Mouse (Mus musculus): ENCODE measurements around the gene Cldn24. TPM values are rescaled to one million over a fixed set of nuclear protein-coding genes. Genes with fewer than 3 reads are reported as not detected.
"Not testable (repeated sequence)": the region's sequence is repeated elsewhere in the genome, so short reads cannot be mapped to it uniquely, and the experiment has no call there.

The Cldn24 gene
- polyA plus RNA-seq, 1 experiment from 2014 or later = not detected

DNA sequence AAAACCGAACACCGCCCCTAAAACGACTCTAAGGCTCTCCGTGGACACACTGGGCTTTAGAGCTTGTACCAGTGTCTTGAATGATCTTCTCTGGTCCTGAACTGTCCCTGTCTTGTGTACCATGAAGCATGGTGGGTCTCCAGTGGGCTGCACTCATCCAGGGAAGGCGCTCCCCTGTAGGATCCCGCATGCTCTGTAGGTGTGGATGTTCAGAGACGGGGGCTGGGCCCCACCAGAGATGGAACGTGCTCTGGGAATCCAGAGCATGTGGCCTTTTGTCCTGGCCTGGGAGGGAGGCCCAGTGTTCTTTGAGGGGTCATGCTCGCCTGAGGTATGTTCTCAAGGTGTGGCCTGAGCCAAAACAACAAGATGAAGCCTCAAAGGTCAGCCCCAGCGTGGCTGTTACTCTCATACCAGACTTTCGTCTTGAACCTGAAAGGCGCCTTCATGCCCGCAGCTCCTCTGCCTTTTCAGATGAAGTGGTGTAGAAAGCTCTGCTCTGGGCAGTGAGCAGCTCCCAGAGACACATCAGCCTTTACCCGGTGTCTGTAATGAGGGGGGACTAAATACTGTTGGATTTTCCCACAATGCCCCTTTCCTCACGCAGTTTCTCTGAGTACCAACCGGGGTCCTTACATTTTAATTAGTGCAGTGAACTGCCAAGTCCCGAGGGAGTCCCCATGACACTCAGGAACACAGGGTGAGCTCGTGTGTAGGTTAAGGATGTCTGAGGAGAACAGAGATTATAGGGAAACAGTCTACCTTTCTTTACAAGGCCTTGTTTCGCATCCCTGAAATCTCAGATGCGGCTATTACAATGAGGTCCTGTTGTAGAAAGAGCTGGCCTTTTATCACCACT, 800 bp upstream of the Cldn24 start:
- H3K4me1 ChIP-seq (ENCODE audit: control insufficient read depth, insufficient read depth, low read length) = peaks cover 8% of the 10 kb centered on the region; the same call in 1 of the 2 replicates
- H3K27me3 ChIP-seq (ENCODE audit: control insufficient read depth, insufficient read depth, low read depth, low read length) = no peaks in the 10 kb centered on the region
- no peak for ATAC-seq
- WGBS = 84% methylated on average over 20 of the region's 20 CpGs
- no peak overlapping the region for H3K27ac ChIP-seq (ENCODE audit: low read length)
- H3K4me3 ChIP-seq (ENCODE audit: low read depth, low read length) = no peak overlapping the region
- no peak overlapping the region for H3K9ac ChIP-seq (ENCODE audit: low read depth, low read length)
- no peaks in the 10 kb centered on the region for H3K9me3 ChIP-seq (replicated peaks; ENCODE audit: control insufficient read depth, low read length, poor library complexity, severe bottlenecking)
- no peaks in the 10 kb centered on the region for H3K36me3 ChIP-seq (ENCODE audit: control insufficient read depth, insufficient read depth, low read length)
- H3K4me2 ChIP-seq (ENCODE audit: low read length) = no peak overlapping the region

DNA sequence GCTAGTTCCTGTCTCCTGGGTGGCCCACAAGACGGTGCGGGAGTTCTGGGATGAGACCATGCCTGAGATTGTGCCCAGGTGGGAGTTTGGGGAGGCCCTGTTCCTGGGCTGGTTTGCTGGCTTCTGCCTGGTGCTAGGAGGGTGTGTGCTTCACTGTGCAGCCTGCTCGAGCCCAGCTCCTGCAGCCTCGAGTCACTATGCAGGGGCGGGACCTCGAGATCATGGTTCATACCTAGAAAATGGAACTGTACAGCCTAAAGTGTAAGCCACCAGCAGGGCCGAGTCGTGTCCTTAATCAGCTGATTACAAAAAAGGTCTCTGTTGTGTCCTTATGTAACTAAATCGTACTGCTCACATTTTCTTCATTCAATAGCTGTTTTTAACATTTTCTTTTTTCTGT, 598 bp downstream of the Cldn24 start:
- WGBS = 87% methylated on average over 7 of the region's 9 CpGs
- H3K9ac ChIP-seq (ENCODE audit: low read depth, low read length); H3K4me3 ChIP-seq (ENCODE audit: low read depth, low read length); H3K9me3 ChIP-seq (replicated peaks; ENCODE audit: control insufficient read depth, low read length, poor library complexity, severe bottlenecking); H3K27me3 ChIP-seq (ENCODE audit: control insufficient read depth, insufficient read depth, low read depth, low read length); H3K4me1 ChIP-seq (ENCODE audit: control insufficient read depth, insufficient read depth, low read length); H3K27ac ChIP-seq (ENCODE audit: low read length); ATAC-seq; H3K36me3 ChIP-seq (ENCODE audit: control insufficient read depth, insufficient read depth, low read length); H3K4me2 ChIP-seq (ENCODE audit: low read length): not testable (repeated sequence)

DNA sequence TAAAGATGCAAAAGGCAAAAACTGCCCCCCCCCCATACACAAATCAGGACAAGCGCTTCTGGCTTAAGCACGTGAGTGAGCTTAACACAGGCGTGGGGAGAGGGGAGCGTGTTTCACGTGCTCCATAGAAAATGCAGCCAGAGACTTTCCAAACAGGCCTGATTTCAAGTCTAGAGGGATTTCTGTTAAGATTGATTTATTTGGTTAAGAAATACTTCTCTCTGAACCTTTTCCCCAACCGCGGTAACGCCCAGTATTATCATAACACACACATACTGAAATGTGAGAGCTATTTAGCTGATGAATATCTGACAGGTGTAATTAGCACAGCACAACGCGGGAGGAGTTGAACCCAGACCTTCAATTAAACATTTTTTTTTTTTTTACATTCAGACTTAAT, 1.8 kb downstream of the Cldn24 start:
- no peaks in the 10 kb centered on the region for H3K36me3 ChIP-seq (ENCODE audit: control insufficient read depth, insufficient read depth, low read length)
- H3K4me1 ChIP-seq (ENCODE audit: control insufficient read depth, insufficient read depth, low read length) = peaks cover 8% of the 10 kb centered on the region; the same call in 1 of the 2 replicates
- H3K9ac ChIP-seq (ENCODE audit: low read depth, low read length) = no peak overlapping the region
- no peak for ATAC-seq
- 55% methylated on average over 10 of the region's 10 CpGs for WGBS
- no peak overlapping the region for H3K27ac ChIP-seq (ENCODE audit: low read length)
- no peak overlapping the region for H3K4me2 ChIP-seq (ENCODE audit: low read length)
- H3K27me3 ChIP-seq (ENCODE audit: control insufficient read depth, insufficient read depth, low read depth, low read length) = no peaks in the 10 kb centered on the region
- no peaks in the 10 kb centered on the region for H3K9me3 ChIP-seq (replicated peaks; ENCODE audit: control insufficient read depth, low read length, poor library complexity, severe bottlenecking)
- no peak overlapping the region for H3K4me3 ChIP-seq (ENCODE audit: low read depth, low read length)

DNA sequence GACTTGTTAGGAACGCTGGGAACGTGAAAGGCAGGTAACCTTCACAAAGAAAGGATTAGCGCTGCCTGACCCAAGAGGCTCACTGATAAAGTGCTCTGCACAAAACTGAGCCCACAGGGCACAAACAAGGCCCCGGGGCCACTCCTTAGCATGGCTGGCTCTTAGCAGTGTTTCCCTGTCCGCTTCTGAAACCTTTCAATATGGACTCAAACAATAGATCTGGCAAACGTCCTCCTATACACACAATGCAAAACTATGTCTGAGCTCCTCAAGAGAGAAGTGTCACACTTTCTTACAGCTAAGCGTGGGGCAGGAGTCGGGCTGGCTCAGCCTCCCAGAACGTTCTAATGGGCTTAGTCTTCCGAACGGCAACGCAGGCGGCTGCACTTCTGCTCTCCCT, 2.2 kb downstream of the Cldn24 start, which contains the start of gene Cldn22:
Gene Cldn22 (plus strand): TSS at position 301 of the 400 bp plus-strand sequence.
- 28% methylated on average over 13 of the region's 13 CpGs for WGBS
- H3K27me3 ChIP-seq (ENCODE audit: control insufficient read depth, insufficient read depth, low read depth, low read length) = no peaks in the 10 kb centered on the region
- no peak for ATAC-seq
- H3K27ac ChIP-seq (ENCODE audit: low read length) = no peak within 1 kb of the TSS
- no peaks in the 10 kb centered on the region for H3K36me3 ChIP-seq (ENCODE audit: control insufficient read depth, insufficient read depth, low read length)
- H3K4me3 ChIP-seq (ENCODE audit: low read depth, low read length) = no peak within 1 kb of the TSS
- peaks cover 8% of the 10 kb centered on the region; the same call in 1 of the 2 replicates for H3K4me1 ChIP-seq (ENCODE audit: control insufficient read depth, insufficient read depth, low read length)
- no peak within 1 kb of the TSS for H3K4me2 ChIP-seq (ENCODE audit: low read length)
- H3K9me3 ChIP-seq (replicated peaks; ENCODE audit: control insufficient read depth, low read length, poor library complexity, severe bottlenecking) = no peaks in the 10 kb centered on the region
- no peak within 1 kb of the TSS for H3K9ac ChIP-seq (ENCODE audit: low read depth, low read length)

DNA sequence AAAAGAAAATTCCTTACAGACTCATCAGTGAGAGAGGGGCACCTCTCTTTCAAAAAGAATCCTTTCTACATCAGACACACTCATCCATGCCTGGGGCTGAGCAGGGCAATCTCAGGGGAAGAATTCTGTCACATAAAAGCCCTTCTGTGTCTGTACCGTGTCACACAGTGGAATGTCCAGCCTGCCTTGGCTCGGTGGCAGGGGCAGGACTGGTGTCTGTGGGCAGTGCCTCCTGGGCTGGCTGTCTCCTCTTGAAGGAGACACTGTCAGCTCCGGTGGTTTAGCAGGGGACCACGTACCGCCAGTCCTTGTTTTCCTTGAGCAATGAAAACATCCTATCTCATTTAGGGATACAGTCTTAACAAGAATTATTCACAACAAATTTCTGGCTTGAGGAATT, 3.7 kb downstream of the Cldn24 start:
- ATAC-seq = peak; percentile 16; the same call in 1 of the 2 replicates
- no peak overlapping the region for H3K4me3 ChIP-seq (ENCODE audit: low read depth, low read length)
- H3K36me3 ChIP-seq (ENCODE audit: control insufficient read depth, insufficient read depth, low read length) = no peaks in the 10 kb centered on the region
- H3K4me1 ChIP-seq (ENCODE audit: control insufficient read depth, insufficient read depth, low read length) = peaks cover 8% of the 10 kb centered on the region; the same call in 1 of the 2 replicates
- no peaks in the 10 kb centered on the region for H3K27me3 ChIP-seq (ENCODE audit: control insufficient read depth, insufficient read depth, low read depth, low read length)
- no peak overlapping the region for H3K4me2 ChIP-seq (ENCODE audit: low read length)
- no peak overlapping the region for H3K9ac ChIP-seq (ENCODE audit: low read depth, low read length)
- H3K27ac ChIP-seq (ENCODE audit: low read length) = no peak overlapping the region
- no peaks in the 10 kb centered on the region for H3K9me3 ChIP-seq (replicated peaks; ENCODE audit: control insufficient read depth, low read length, poor library complexity, severe bottlenecking)
- WGBS = 59% methylated on average over 5 of the region's 5 CpGs

DNA sequence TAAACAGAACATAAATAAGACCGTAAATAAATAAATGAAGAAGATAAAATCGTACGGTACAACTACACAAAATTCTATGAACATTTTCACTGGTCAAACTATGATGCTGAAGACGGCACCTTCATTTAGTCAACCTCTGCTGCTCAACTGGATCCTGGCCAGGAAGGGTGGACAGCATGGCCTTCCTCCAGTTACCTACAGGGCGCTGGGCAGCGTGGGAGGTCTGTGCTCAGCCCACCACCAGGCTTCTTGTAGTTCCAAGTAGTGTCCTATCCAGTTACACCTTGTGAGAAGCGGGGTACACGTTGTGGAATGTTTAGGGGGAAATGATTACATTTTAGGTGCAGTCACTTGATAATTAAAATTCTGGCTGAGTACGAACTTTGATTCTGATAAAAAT, 5.0 kb downstream of the Cldn24 start:
- Histone ChIP-seq H3K36me3 (ENCODE audit: control insufficient read depth, insufficient read depth, low read length) (no peaks in the 10 kb centered on the region), H3K4me1 (ENCODE audit: control insufficient read depth, insufficient read depth, low read length) (peaks cover 8% of the 10 kb centered on the region; the same call in 1 of the 2 replicates)
- 89% methylated on average over 9 of the region's 9 CpGs for WGBS

DNA sequence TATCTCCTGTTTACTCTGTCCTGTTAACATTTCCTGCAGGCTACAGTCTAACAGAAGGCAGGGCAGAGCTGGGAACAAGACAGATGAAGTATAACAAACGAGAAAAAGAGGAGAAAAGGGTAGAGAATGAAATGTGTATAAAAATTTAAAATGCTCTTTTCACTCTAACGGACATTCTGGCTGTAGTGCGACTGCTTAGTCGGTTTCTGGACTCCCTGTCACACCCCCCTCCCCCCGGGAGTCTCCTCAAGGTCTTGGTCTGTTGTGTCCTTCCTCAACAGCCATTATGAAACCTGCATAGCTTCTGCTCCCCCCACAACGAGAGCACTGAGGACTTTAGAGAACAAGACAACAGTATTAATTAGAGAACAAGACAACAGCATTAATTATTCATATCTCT, 10.7 kb downstream of the Cldn24 start:
- Histone ChIP-seq H3K9me3 (replicated peaks; ENCODE audit: control insufficient read depth, low read length, poor library complexity, severe bottlenecking) (no peaks in the 10 kb centered on the region), H3K4me2 (ENCODE audit: low read length) (no peak overlapping the region), H3K27me3 (ENCODE audit: control insufficient read depth, insufficient read depth, low read depth, low read length) (no peaks in the 10 kb centered on the region), H3K4me1 (ENCODE audit: control insufficient read depth, insufficient read depth, low read length) (no peaks in the 10 kb centered on the region), H3K36me3 (ENCODE audit: control insufficient read depth, insufficient read depth, low read length) (no peaks in the 10 kb centered on the region), H3K4me3 (ENCODE audit: low read depth, low read length) (no peak overlapping the region), H3K9ac (ENCODE audit: low read depth, low read length) (no peak overlapping the region), H3K27ac (ENCODE audit: low read length) (no peak overlapping the region)
- WGBS = 85% methylated on average over 6 of the region's 6 CpGs
- no peak for ATAC-seq

More for the DNA sequence above, 5.0 kb downstream of the Cldn24 start:
- Histone ChIP-seq H3K27ac (ENCODE audit: low read length) (no peak overlapping the region), H3K9ac (ENCODE audit: low read depth, low read length) (no peak overlapping the region), H3K9me3 (replicated peaks; ENCODE audit: control insufficient read depth, low read length, poor library complexity, severe bottlenecking) (no peaks in the 10 kb centered on the region), H3K27me3 (ENCODE audit: control insufficient read depth, insufficient read depth, low read depth, low read length) (no peaks in the 10 kb centered on the region), H3K4me3 (ENCODE audit: low read depth, low read length) (no peak overlapping the region), H3K4me2 (ENCODE audit: low read length) (no peak overlapping the region)
- no peak for ATAC-seq

DNA sequence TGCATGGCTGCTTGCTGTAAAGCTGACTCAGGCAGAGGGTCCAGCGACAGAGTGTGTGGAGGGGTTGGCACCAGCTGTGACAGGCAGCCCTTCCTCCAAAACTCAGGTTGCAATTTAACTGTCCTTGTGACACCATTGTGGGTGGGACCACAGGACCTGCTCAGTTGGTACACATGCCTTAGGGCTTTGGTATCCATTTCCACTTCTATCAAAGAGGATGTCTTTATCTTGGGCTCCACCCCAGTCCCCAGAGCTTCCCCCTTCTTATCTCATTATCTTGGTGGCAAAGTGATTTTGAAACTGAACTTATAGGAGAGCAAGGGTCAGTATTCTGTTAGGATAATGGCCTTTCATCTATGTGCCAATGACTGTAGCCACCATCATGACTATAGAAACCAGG, 12.0 kb downstream of the Cldn24 start:
- Histone ChIP-seq H3K9ac (ENCODE audit: low read depth, low read length) (no peak overlapping the region), H3K36me3 (ENCODE audit: control insufficient read depth, insufficient read depth, low read length) (no peaks in the 10 kb centered on the region), H3K27me3 (ENCODE audit: control insufficient read depth, insufficient read depth, low read depth, low read length) (no peaks in the 10 kb centered on the region), H3K4me1 (ENCODE audit: control insufficient read depth, insufficient read depth, low read length) (no peaks in the 10 kb centered on the region), H3K27ac (ENCODE audit: low read length) (no peak overlapping the region), H3K9me3 (replicated peaks; ENCODE audit: control insufficient read depth, low read length, poor library complexity, severe bottlenecking) (no peaks in the 10 kb centered on the region), H3K4me3 (ENCODE audit: low read depth, low read length) (no peak overlapping the region), H3K4me2 (ENCODE audit: low read length) (no peak overlapping the region)
- ATAC-seq = no peak
- WGBS = 79% methylated on average over 1 of the region's 1 CpGs

DNA sequence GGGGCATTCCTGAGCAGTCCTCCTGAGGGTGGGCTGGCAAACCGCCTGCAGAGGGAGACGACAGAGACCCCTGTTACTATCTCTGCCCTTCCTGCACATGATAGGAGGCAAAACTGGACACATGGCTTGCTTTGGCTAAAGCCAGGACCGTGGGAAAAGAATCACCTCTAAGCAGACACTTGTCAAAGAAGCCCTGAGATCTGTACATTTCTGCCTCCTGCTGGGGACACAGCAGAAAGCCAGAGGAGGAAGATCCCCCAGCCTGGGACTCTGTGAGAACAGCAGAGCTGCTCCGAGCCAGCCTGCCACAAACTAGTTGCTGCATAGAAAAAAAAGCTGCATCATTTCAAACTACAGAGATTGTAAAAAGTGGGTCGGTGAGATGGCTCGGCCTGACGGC, 21.1 kb downstream of the Cldn24 start:
- Histone ChIP-seq H3K4me3 (ENCODE audit: low read depth, low read length) (no peak overlapping the region), H3K27ac (ENCODE audit: low read length) (no peak overlapping the region), H3K4me1 (ENCODE audit: control insufficient read depth, insufficient read depth, low read length) (no peaks in the 10 kb centered on the region), H3K9me3 (replicated peaks; ENCODE audit: control insufficient read depth, low read length, poor library complexity, severe bottlenecking) (no peaks in the 10 kb centered on the region), H3K27me3 (ENCODE audit: control insufficient read depth, insufficient read depth, low read depth, low read length) (no peaks in the 10 kb centered on the region), H3K36me3 (ENCODE audit: control insufficient read depth, insufficient read depth, low read length) (peaks cover 6% of the 10 kb centered on the region; the same call in 1 of the 2 replicates), H3K9ac (ENCODE audit: low read depth, low read length) (no peak overlapping the region), H3K4me2 (ENCODE audit: low read length) (no peak overlapping the region)
- 83% methylated on average over 7 of the region's 7 CpGs for WGBS
- no peak for ATAC-seq

All from midbrain, embryonic 16.5 days (tissue).